Mouse (Mus musculus): Measurements from ENCODE around the gene Pax2. TPM values are rescaled to one million over a fixed set of nuclear protein-coding genes. Genes with fewer than 3 reads are reported as not detected.
"Not testable (repeated sequence)": the region's sequence is repeated elsewhere in the genome, so short reads cannot be mapped to it uniquely, and the experiment has no call there.

Gene Pax2
- polyA plus RNA-seq, 2 experiments, result not detected

- no peak for TF ChIP-seq CTCF (IDR thresholded peaks at IDR 0.05; ENCODE audit: low read depth)
- TF ChIP-seq EP300 (IDR thresholded peaks at IDR 0.05; ENCODE audit: low read depth), result no peak
- no peak for ATAC-seq (ENCODE audit: insufficient read depth)
- Histone ChIP-seq H3K4me1 (replicated peaks; ENCODE audit: control insufficient read depth in 2 of 2, insufficient read depth in 2 of 2, low read length in 1 of 2) (no peaks in the 10 kb centered on the region), H3K27ac (no peak overlapping the region), H3K4me2 (ENCODE audit: low read depth) (no peak overlapping the region), H3K4me3 (ENCODE audit: insufficient read depth in 1 of 2, low read depth in 2 of 2, low read length in 2 of 2) (no peak overlapping the region), H3K9ac (replicated peaks) (no peak overlapping the region), H3K9me3 (ENCODE audit: control insufficient read depth, low read length) (no peaks in the 10 kb centered on the region), H3K36me3 (replicated peaks; ENCODE audit: control insufficient read depth, insufficient read depth, low read depth) (no peaks in the 10 kb centered on the region), H3K27me3 (ENCODE audit: control insufficient read depth, insufficient read depth, low read length) (peaks cover 63% of the 10 kb centered on the region)
- DNase-seq (ENCODE audit: low read depth in 3 of 3, low spot score in 3 of 3), result no peak
- 6% methylated on average over 34 of the region's 34 CpGs for WGBS (ENCODE audit: insufficient replicate concordance)
Measured at GRCm38 (mm10) chr19:44835042-44835930, 79.4 kb downstream of the Pax2 start.

- H3K4me1 ChIP-seq (replicated peaks; ENCODE audit: control insufficient read depth in 2 of 2, insufficient read depth in 2 of 2, low read length in 1 of 2), result no peaks in the 10 kb centered on the region
- H3K36me3 ChIP-seq (replicated peaks; ENCODE audit: control insufficient read depth, insufficient read depth, low read depth), result no peaks in the 10 kb centered on the region
- H3K4me3 ChIP-seq (ENCODE audit: insufficient read depth in 1 of 2, low read depth in 2 of 2, low read length in 2 of 2), result peak overlapping the region in 1 of 2 experiments; percentile 1; a peak in 2 of 4 replicates
- 2% methylated on average over 71 of the region's 71 CpGs for WGBS (ENCODE audit: insufficient replicate concordance)
- H3K9ac ChIP-seq (replicated peaks), result no peak overlapping the region
- H3K27ac ChIP-seq, result no peak overlapping the region
- no peaks in the 10 kb centered on the region for H3K9me3 ChIP-seq (ENCODE audit: control insufficient read depth, low read length)
- H3K27me3 ChIP-seq (ENCODE audit: control insufficient read depth, insufficient read depth, low read length), result peaks cover 63% of the 10 kb centered on the region
- no peak for ATAC-seq (ENCODE audit: insufficient read depth)
- no peak for TF ChIP-seq EP300 (IDR thresholded peaks at IDR 0.05; ENCODE audit: low read depth)
- TF ChIP-seq CTCF (IDR thresholded peaks at IDR 0.05; ENCODE audit: low read depth), result no peak
- DNase-seq (ENCODE audit: low read depth in 3 of 3, low spot score in 3 of 3), result no peak
- H3K4me2 ChIP-seq (ENCODE audit: low read depth), result peak overlapping the region; percentile 43
Measured at GRCm38 (mm10) chr19:44835931-44836861, 80.4 kb downstream of the Pax2 start.

GRCm38 (mm10) chr19:44837426-44838205, 81.8 kb downstream of the Pax2 start:
- H3K27me3 ChIP-seq (ENCODE audit: control insufficient read depth, insufficient read depth, low read length), result peaks cover 61% of the 10 kb centered on the region
- H3K27ac ChIP-seq, result no peak overlapping the region
- H3K4me3 ChIP-seq (ENCODE audit: insufficient read depth in 1 of 2, low read depth in 2 of 2, low read length in 2 of 2), result no peak overlapping the region
- no peak overlapping the region for H3K4me2 ChIP-seq (ENCODE audit: low read depth)
- TF ChIP-seq EP300 (IDR thresholded peaks at IDR 0.05; ENCODE audit: low read depth) (no peak), CTCF (IDR thresholded peaks at IDR 0.05; ENCODE audit: low read depth) (no peak)
- DNase-seq (ENCODE audit: low read depth in 3 of 3, low spot score in 3 of 3) (no peak), ATAC-seq (ENCODE audit: insufficient read depth) (no peak)
- no peaks in the 10 kb centered on the region for H3K36me3 ChIP-seq (replicated peaks; ENCODE audit: control insufficient read depth, insufficient read depth, low read depth)
- no peaks in the 10 kb centered on the region for H3K4me1 ChIP-seq (replicated peaks; ENCODE audit: control insufficient read depth in 2 of 2, insufficient read depth in 2 of 2, low read length in 1 of 2)
- no peak overlapping the region for H3K9ac ChIP-seq (replicated peaks)
- H3K9me3 ChIP-seq (ENCODE audit: control insufficient read depth, low read length), result no peaks in the 10 kb centered on the region
- 3% methylated on average over 37 of the region's 37 CpGs for WGBS (ENCODE audit: insufficient replicate concordance)

- Histone ChIP-seq H3K4me1 (replicated peaks; ENCODE audit: control insufficient read depth in 2 of 2, insufficient read depth in 2 of 2, low read length in 1 of 2) (no peaks in the 10 kb centered on the region), H3K4me2 (ENCODE audit: low read depth) (no peak overlapping the region), H3K27ac (no peak overlapping the region), H3K36me3 (replicated peaks; ENCODE audit: control insufficient read depth, insufficient read depth, low read depth) (no peaks in the 10 kb centered on the region), H3K27me3 (ENCODE audit: control insufficient read depth, insufficient read depth, low read length) (peaks cover 61% of the 10 kb centered on the region), H3K9me3 (ENCODE audit: control insufficient read depth, low read length) (no peaks in the 10 kb centered on the region), H3K4me3 (ENCODE audit: insufficient read depth in 1 of 2, low read depth in 2 of 2, low read length in 2 of 2) (no peak overlapping the region), H3K9ac (replicated peaks) (no peak overlapping the region)
- ATAC-seq (ENCODE audit: insufficient read depth) (no peak), DNase-seq (ENCODE audit: low read depth in 3 of 3, low spot score in 3 of 3) (no peak)
- no peak for TF ChIP-seq CTCF (IDR thresholded peaks at IDR 0.05; ENCODE audit: low read depth)
- TF ChIP-seq EP300 (IDR thresholded peaks at IDR 0.05; ENCODE audit: low read depth), result no peak
- 9% methylated on average over 9 of the region's 9 CpGs for WGBS (ENCODE audit: insufficient replicate concordance)
Measured at GRCm38 (mm10) chr19:44838321-44838720, 82.5 kb downstream of the Pax2 start.

- WGBS (ENCODE audit: insufficient replicate concordance), result 77% methylated on average over 15 of the region's 15 CpGs
Measured at GRCm38 (mm10) chr19:44842661-44843060, 86.8 kb downstream of the Pax2 start.

More at GRCm38 (mm10) chr19:44842661-44843060, 86.8 kb downstream of the Pax2 start:
- peaks cover 21% of the 10 kb centered on the region for H3K27me3 ChIP-seq (ENCODE audit: control insufficient read depth, insufficient read depth, low read length)
- H3K4me3 ChIP-seq (ENCODE audit: insufficient read depth in 1 of 2, low read depth in 2 of 2, low read length in 2 of 2); H3K4me1 ChIP-seq (replicated peaks; ENCODE audit: control insufficient read depth in 2 of 2, insufficient read depth in 2 of 2, low read length in 1 of 2); DNase-seq (ENCODE audit: low read depth in 3 of 3, low spot score in 3 of 3); H3K4me2 ChIP-seq (ENCODE audit: low read depth); H3K9ac ChIP-seq (replicated peaks); H3K27ac ChIP-seq; ATAC-seq (ENCODE audit: insufficient read depth); H3K36me3 ChIP-seq (replicated peaks; ENCODE audit: control insufficient read depth, insufficient read depth, low read depth); H3K9me3 ChIP-seq (ENCODE audit: control insufficient read depth, low read length): not testable (repeated sequence)
